Mouse (Mus musculus) ovary, postnatal 36 days (tissue): Measurements from ENCODE around the gene Sp9.
A peak's percentile ranks its signal among the peaks of the same experiment; 100 is the strongest.

Source experiments
- DNase-seq: peaks from one replicate; pipeline ENCODE4 v3.0.0; 2022; ENCODE audit warnings: low spot score, mixed read lengths

The Sp9 gene

GRCm38 (mm10) chr2:73271459-73272161 is at the start of gene Sp9:
Sp9 (plus strand) TSS chr2:73271925.
- peak; percentile 51 for DNase-seq

- no peak for DNase-seq
These were observed 40.6 kb upstream of the Sp9 start for GRCm38 (mm10) chr2:73231081-73231480.

- no peak for DNase-seq
These were observed 30.4 kb upstream of the Sp9 start for GRCm38 (mm10) chr2:73241299-73241698.

- DNase-seq: no peak
These were observed 23.0 kb upstream of the Sp9 start for GRCm38 (mm10) chr2:73248701-73249100.

- no peak for DNase-seq
These were observed 8.5 kb upstream of the Sp9 start for GRCm38 (mm10) chr2:73263172-73263765.

GRCm38 (mm10) chr2:73263794-73264610 is 7.7 kb upstream of the Sp9 start:
- no peak for DNase-seq

GRCm38 (mm10) chr2:73264611-73265195 is 7.0 kb upstream of the Sp9 start:
- no peak for DNase-seq

GRCm38 (mm10) chr2:73266011-73266410 is 5.7 kb upstream of the Sp9 start:
- DNase-seq: no peak

GRCm38 (mm10) chr2:73266623-73267022 is 5.1 kb upstream of the Sp9 start:
- no peak for DNase-seq

- DNase-seq: no peak
These were observed 4.5 kb upstream of the Sp9 start for GRCm38 (mm10) chr2:73267231-73267630.

- DNase-seq: no peak
These were observed 3.9 kb upstream of the Sp9 start for GRCm38 (mm10) chr2:73267818-73268217.

GRCm38 (mm10) chr2:73268281-73268680 is 3.4 kb upstream of the Sp9 start:
- DNase-seq: no peak

- no peak for DNase-seq
These were observed 2.8 kb upstream of the Sp9 start for GRCm38 (mm10) chr2:73268836-73269395.

- DNase-seq: no peak
These were observed 2.1 kb upstream of the Sp9 start for GRCm38 (mm10) chr2:73269666-73270065.

GRCm38 (mm10) chr2:73270071-73270592 is 1.6 kb upstream of the Sp9 start:
- DNase-seq: no peak

- no peak for DNase-seq
These were observed 899 bp upstream of the Sp9 start for GRCm38 (mm10) chr2:73270593-73271458.

- DNase-seq: no peak
These were observed 875 bp downstream of the Sp9 start for GRCm38 (mm10) chr2:73272351-73273248.

GRCm38 (mm10) chr2:73273249-73274118 is 1.8 kb downstream of the Sp9 start:
- DNase-seq: no peak
